Mouse (Mus musculus): ENCODE results near the gene Gtf2f1. TPM values are rescaled to one million over a fixed set of nuclear protein-coding genes. Genes with fewer than 3 reads are reported as not detected.

The Gtf2f1 gene
- total and polyA plus RNA-seq, 2 experiments from 2014 or later, result 22.9 to 30.4 TPM

GRCm38 (mm10) chr17:56988441-56988840 is 22.6 kb downstream of the Gtf2f1 start:
- Histone ChIP-seq H3K4me1 (ENCODE audit: control insufficient read depth, insufficient read depth) (peaks cover 5% of the 10 kb centered on the region), H3K4me2 (ENCODE audit: low read depth, low read length) (no peak overlapping the region), H3K4me3 (ENCODE audit: low read depth, low read length) (no peak overlapping the region), H3K36me3 (replicated peaks; ENCODE audit: control insufficient read depth, insufficient read depth, low read length) (peaks cover 13% of the 10 kb centered on the region), H3K9ac (replicated peaks; ENCODE audit: low read depth, low read length) (no peak overlapping the region), H3K9me3 (replicated peaks; ENCODE audit: control insufficient read depth, low read length) (no peaks in the 10 kb centered on the region), H3K27ac (ENCODE audit: low read depth) (no peak overlapping the region), H3K27me3 (ENCODE audit: control insufficient read depth, insufficient read depth, low read length) (no peaks in the 10 kb centered on the region)
- TF ChIP-seq EP300 (IDR thresholded peaks at IDR 0.05; ENCODE audit: low read depth) (no peak), CTCF (IDR thresholded peaks at IDR 0.05; ENCODE audit: low read depth) (no peak)
- no peak for ATAC-seq (ENCODE audit: insufficient read depth, low read depth)
- DNase-seq (ENCODE audit: low spot score), result no peak
- WGBS, result 78% methylated on average over 7 of the region's 7 CpGs

- peaks cover 5% of the 10 kb centered on the region for H3K4me1 ChIP-seq (ENCODE audit: control insufficient read depth, insufficient read depth)
- H3K9ac ChIP-seq (replicated peaks; ENCODE audit: low read depth, low read length), result no peak overlapping the region
- TF ChIP-seq EP300 (IDR thresholded peaks at IDR 0.05; ENCODE audit: low read depth), result no peak
- TF ChIP-seq CTCF (IDR thresholded peaks at IDR 0.05; ENCODE audit: low read depth), result no peak
- no peaks in the 10 kb centered on the region for H3K36me3 ChIP-seq (replicated peaks; ENCODE audit: control insufficient read depth, insufficient read depth, low read length)
- H3K4me2 ChIP-seq (ENCODE audit: low read depth, low read length), result no peak overlapping the region
- no peak overlapping the region for H3K27ac ChIP-seq (ENCODE audit: low read depth)
- H3K27me3 ChIP-seq (ENCODE audit: control insufficient read depth, insufficient read depth, low read length), result no peaks in the 10 kb centered on the region
- DNase-seq (ENCODE audit: low spot score) (no peak), ATAC-seq (ENCODE audit: insufficient read depth, low read depth) (no peak)
- WGBS, result 81% methylated on average over 3 of the region's 3 CpGs
- H3K9me3 ChIP-seq (replicated peaks; ENCODE audit: control insufficient read depth, low read length), result no peaks in the 10 kb centered on the region
- H3K4me3 ChIP-seq (ENCODE audit: low read depth, low read length), result no peak overlapping the region
Observed at GRCm38 (mm10) chr17:56986105-56986805, 24.8 kb downstream of the Gtf2f1 start.

- WGBS, result 62% methylated on average over 3 of the region's 3 CpGs
Observed at GRCm38 (mm10) chr17:56985656-56986055, 25.4 kb downstream of the Gtf2f1 start.

GRCm38 (mm10) chr17:56984886-56985285 is 26.2 kb downstream of the Gtf2f1 start:
- TF ChIP-seq EP300 (IDR thresholded peaks at IDR 0.05; ENCODE audit: low read depth) (no peak), CTCF (IDR thresholded peaks at IDR 0.05; ENCODE audit: low read depth) (no peak)
- Histone ChIP-seq H3K4me1 (ENCODE audit: control insufficient read depth, insufficient read depth) (peaks cover 5% of the 10 kb centered on the region; the same call in 1 of the 2 replicates), H3K36me3 (replicated peaks; ENCODE audit: control insufficient read depth, insufficient read depth, low read length) (no peaks in the 10 kb centered on the region), H3K27me3 (ENCODE audit: control insufficient read depth, insufficient read depth, low read length) (no peaks in the 10 kb centered on the region), H3K9ac (replicated peaks; ENCODE audit: low read depth, low read length) (no peak overlapping the region), H3K4me2 (ENCODE audit: low read depth, low read length) (no peak overlapping the region), H3K4me3 (ENCODE audit: low read depth, low read length) (no peak overlapping the region), H3K9me3 (replicated peaks; ENCODE audit: control insufficient read depth, low read length) (no peaks in the 10 kb centered on the region), H3K27ac (ENCODE audit: low read depth) (no peak overlapping the region)
- DNase-seq (ENCODE audit: low spot score), result no peak
- WGBS, result 76% methylated on average over 9 of the region's 9 CpGs
- ATAC-seq (ENCODE audit: insufficient read depth, low read depth), result no peak

More at GRCm38 (mm10) chr17:56985656-56986055, 25.4 kb downstream of the Gtf2f1 start:
- no peak overlapping the region for H3K9ac ChIP-seq (replicated peaks; ENCODE audit: low read depth, low read length)
- H3K4me1 ChIP-seq (ENCODE audit: control insufficient read depth, insufficient read depth), result peaks cover 5% of the 10 kb centered on the region; the same call in 1 of the 2 replicates
- DNase-seq (ENCODE audit: low spot score), result no peak
- no peak overlapping the region for H3K4me2 ChIP-seq (ENCODE audit: low read depth, low read length)
- H3K36me3 ChIP-seq (replicated peaks; ENCODE audit: control insufficient read depth, insufficient read depth, low read length), result no peaks in the 10 kb centered on the region
- no peak overlapping the region for H3K27ac ChIP-seq (ENCODE audit: low read depth)
- H3K9me3 ChIP-seq (replicated peaks; ENCODE audit: control insufficient read depth, low read length), result no peaks in the 10 kb centered on the region
- TF ChIP-seq EP300 (IDR thresholded peaks at IDR 0.05; ENCODE audit: low read depth), result no peak
- no peak for TF ChIP-seq CTCF (IDR thresholded peaks at IDR 0.05; ENCODE audit: low read depth)
- no peaks in the 10 kb centered on the region for H3K27me3 ChIP-seq (ENCODE audit: control insufficient read depth, insufficient read depth, low read length)
- no peak overlapping the region for H3K4me3 ChIP-seq (ENCODE audit: low read depth, low read length)
- ATAC-seq (ENCODE audit: insufficient read depth, low read depth), result no peak

- H3K4me1 ChIP-seq (ENCODE audit: control insufficient read depth, insufficient read depth), result no peaks in the 10 kb centered on the region
- H3K9me3 ChIP-seq (replicated peaks; ENCODE audit: control insufficient read depth, low read length), result no peaks in the 10 kb centered on the region
- TF ChIP-seq CTCF (IDR thresholded peaks at IDR 0.05; ENCODE audit: low read depth) (no peak), EP300 (IDR thresholded peaks at IDR 0.05; ENCODE audit: low read depth) (no peak)
- no peak within 1 kb of the TSS for H3K27ac ChIP-seq (ENCODE audit: low read depth)
- no peaks in the 10 kb centered on the region for H3K27me3 ChIP-seq (ENCODE audit: control insufficient read depth, insufficient read depth, low read length)
- ATAC-seq (ENCODE audit: insufficient read depth, low read depth) (no peak), DNase-seq (ENCODE audit: low spot score) (no peak)
- 50% methylated on average over 5 of the region's 5 CpGs for WGBS
- H3K36me3 ChIP-seq (replicated peaks; ENCODE audit: control insufficient read depth, insufficient read depth, low read length), result no peaks in the 10 kb centered on the region
- H3K4me2 ChIP-seq (ENCODE audit: low read depth, low read length), result no peak within 1 kb of the TSS
- no peak within 1 kb of the TSS for H3K9ac ChIP-seq (replicated peaks; ENCODE audit: low read depth, low read length)
- no peak within 1 kb of the TSS for H3K4me3 ChIP-seq (ENCODE audit: low read depth, low read length)
Observed at GRCm38 (mm10) chr17:56982013-56982412, 29.1 kb downstream of the Gtf2f1 start, which contains the start of gene Acer1. Gene Acer1 (minus strand): TSS chr17:56982126.

- H3K9me3 ChIP-seq (replicated peaks; ENCODE audit: control insufficient read depth, low read length), result no peaks in the 10 kb centered on the region
- no peak overlapping the region for H3K4me3 ChIP-seq (ENCODE audit: low read depth, low read length)
- H3K36me3 ChIP-seq (replicated peaks; ENCODE audit: control insufficient read depth, insufficient read depth, low read length), result no peaks in the 10 kb centered on the region
- TF ChIP-seq CTCF (IDR thresholded peaks at IDR 0.05; ENCODE audit: low read depth) (no peak), EP300 (IDR thresholded peaks at IDR 0.05; ENCODE audit: low read depth) (no peak)
- H3K4me1 ChIP-seq (ENCODE audit: control insufficient read depth, insufficient read depth), result no peaks in the 10 kb centered on the region
- H3K9ac ChIP-seq (replicated peaks; ENCODE audit: low read depth, low read length), result no peak overlapping the region
- H3K27me3 ChIP-seq (ENCODE audit: control insufficient read depth, insufficient read depth, low read length), result no peaks in the 10 kb centered on the region
- ATAC-seq (ENCODE audit: insufficient read depth, low read depth) (no peak), DNase-seq (ENCODE audit: low spot score) (no peak)
- H3K27ac ChIP-seq (ENCODE audit: low read depth), result no peak overlapping the region
- H3K4me2 ChIP-seq (ENCODE audit: low read depth, low read length), result no peak overlapping the region
- WGBS, result 67% methylated on average over 7 of the region's 7 CpGs
Observed at GRCm38 (mm10) chr17:56981049-56981448, 30.0 kb downstream of the Gtf2f1 start.

Data from heart, postnatal 0 days (tissue).